Mouse (Mus musculus) erythroblast, embryonic 14.5 days (primary cell): Measurements from ENCODE around the gene Wdr95.

ENCODE experiments used
- GATA1 ChIP-seq: IDR thresholded peaks from 2 replicates; pipeline ENCODE4 v1.6.1; 2012; ENCODE audit warnings: low read length, inconsistent platforms, mixed read lengths
- TAL1 ChIP-seq: IDR thresholded peaks from 3 replicates; pipeline ENCODE4 v1.6.1; 2012; ENCODE audit warnings: low read length, inconsistent platforms, mixed read lengths

DNA sequence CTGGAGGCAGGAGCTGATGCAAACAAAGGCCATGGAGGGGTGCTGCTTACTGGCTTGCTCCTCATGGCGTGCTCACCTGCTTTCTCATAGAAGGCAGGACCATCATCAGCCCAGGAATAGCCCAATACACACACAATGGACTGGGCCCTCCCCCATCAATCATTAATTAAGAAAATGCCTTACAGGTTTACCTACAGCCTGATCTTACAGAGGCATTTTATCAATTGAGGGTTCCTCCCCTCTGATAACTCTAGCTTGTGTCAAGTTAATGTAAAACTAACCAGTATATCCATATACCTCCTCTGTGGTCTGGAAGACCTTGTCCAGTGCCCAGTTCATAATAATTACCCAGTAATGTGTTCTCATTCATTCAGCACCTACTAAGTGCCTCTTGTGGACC lies 56.8 kb downstream of the Wdr95 start:
- TF ChIP-seq TAL1 (no peak), GATA1 (no peak)
